In genomic region chr10:93471415-93471814, GRCm38 (mm10) we compare ENCODE assay signal across 7 mouse cellular contexts. TPM values are rescaled to one million over a fixed set of nuclear protein-coding genes. Genes with fewer than 3 reads are reported as not detected.
A peak's percentile ranks its signal among the peaks of the same experiment; 100 is the strongest.
DNase-seq lines count a peak whose midpoint lies in the region; TF ChIP-seq lines count a peak whose summit lies in the region.

No protein-coding gene starts in this region.

- H3K4me3 ChIP-seq in cerebellum, adult 2 months (replicated peaks; ENCODE audit: insufficient read depth, low read depth, low read length), result no peak overlapping the region
- H3K4me3 ChIP-seq in midbrain, embryonic 10.5 days, result no peak overlapping the region
- no peak overlapping the region for H3K4me3 ChIP-seq in small intestine, adult 2 months (ENCODE audit: low read depth, low read length)

- H3K27me3 ChIP-seq in cerebellum, adult 2 months (ENCODE audit: control insufficient read depth, insufficient read depth, low read length), result no peaks in the 10 kb centered on the region
- H3K27me3 ChIP-seq in midbrain, embryonic 10.5 days (ENCODE audit: low read depth, poor library complexity, severe bottlenecking), result no peaks in the 10 kb centered on the region
- no peaks in the 10 kb centered on the region for H3K27me3 ChIP-seq in small intestine, adult 2 months (ENCODE audit: control insufficient read depth, insufficient read depth, low read length)

- H3K27ac ChIP-seq in cerebellum, adult 2 months (ENCODE audit: insufficient read depth, low read length), result no peak overlapping the region
- no peak overlapping the region for H3K27ac ChIP-seq in midbrain, embryonic 10.5 days (replicated peaks)
- no peak overlapping the region for H3K27ac ChIP-seq in small intestine, adult 2 months (ENCODE audit: insufficient read depth, low read depth, low read length)

- 36% methylated on average over 11 of the region's 11 CpGs for WGBS in cerebellum, adult 2 months
- WGBS in midbrain, embryonic 10.5 days, result 56% methylated on average over 11 of the region's 11 CpGs
- 36% methylated on average over 11 of the region's 11 CpGs for WGBS in small intestine, adult 2 months

- no peak for TF ChIP-seq POLR2A in cerebellum, adult 2 months (IDR thresholded peaks at IDR 0.05; ENCODE audit: borderline replicate concordance, insufficient read depth, low read length)
- TF ChIP-seq POLR2A in small intestine, adult 2 months (IDR thresholded peaks at IDR 0.05; ENCODE audit: low read depth, low read length), result no peak

- peaks cover 88% of the 10 kb centered on the region for H3K36me3 ChIP-seq in midbrain, embryonic 10.5 days
- H3K36me3 ChIP-seq in small intestine, adult 2 months (ENCODE audit: control insufficient read depth, insufficient read depth, low read length), result peaks cover 74% of the 10 kb centered on the region

- DNase-seq in R1 (ENCODE audit: low read depth, low spot score), result peak; percentile 86
- peak; percentile 77 to 84 for DNase-seq in cerebellum, adult 2 months
- peak; percentile 50 to 93 for DNase-seq in frontal cortex, adult 2 months (ENCODE audit: extremely low spot score in 1 of 2, low spot score in 1 of 2)
- peak; percentile 62 for DNase-seq in hindlimb bud, embryonic 11.5 days (ENCODE audit: extremely low spot score, low read depth, low spot score)
- peak; percentile 34 to 66 for DNase-seq in left cerebral cortex, adult 8-10 months (ENCODE audit: low spot score in 2 of 2)
- DNase-seq in midbrain, embryonic 10.5 days (ENCODE audit: low spot score), result peak; percentile 75

- no peaks in the 10 kb centered on the region for H3K9me3 ChIP-seq in midbrain, embryonic 10.5 days (replicated peaks)

- peak; percentile 88 for TF ChIP-seq CTCF in cerebellum, adult 2 months (IDR thresholded peaks at IDR 0.05; ENCODE audit: borderline replicate concordance, insufficient read depth, low read depth, low read length)
- peak; percentile 96; the same call in 1 of the 2 replicates for TF ChIP-seq CTCF in small intestine, adult 2 months (IDR thresholded peaks at IDR 0.05; ENCODE audit: extremely low read depth, insufficient read length, insufficient replicate concordance, low read depth, low read length)

- no peaks in the 10 kb centered on the region for H3K4me1 ChIP-seq in cerebellum, adult 2 months (ENCODE audit: control insufficient read depth, insufficient read depth, low read length)
- H3K4me1 ChIP-seq in midbrain, embryonic 10.5 days, result no peaks in the 10 kb centered on the region
- H3K4me1 ChIP-seq in small intestine, adult 2 months (ENCODE audit: control insufficient read depth, insufficient read depth, insufficient read length, low read length), result no peaks in the 10 kb centered on the region

RNA-seq across cellular contexts. Expression of gene Hal, which starts 17.2 kb away (rescaled TPM):
- 0.05 and 0.18 TPM in 2 replicates for polyA plus RNA-seq in cerebellum, adult 2 months (2012; rRNA removed)
- polyA plus RNA-seq in frontal cortex, adult 2 months (2012; rRNA removed), result 0.02 TPM in 1 of 2 replicates, not detected in the other
- under 1 TPM in 2 of 4 experiments, not detected in 2; 0.27 to 0.34 TPM for total RNA-seq in left cerebral cortex, adult 8-10 months (2022)
- polyA plus RNA-seq in midbrain, embryonic 10.5 days (2016; fragmentation: Nextera tagmentation; extraction: Ambion mirVana), result 0.16 and 0.20 TPM in 2 replicates
- polyA plus RNA-seq in small intestine, adult 2 months (2012; rRNA removed), result 0.06 and 2.8 TPM in 2 replicates

RNA-seq across cellular contexts. Expression of gene Lta4h, which starts 18.2 kb away (rescaled TPM):
- 64.8 and 66.8 TPM in 2 replicates for polyA plus RNA-seq in cerebellum, adult 2 months (2012; rRNA removed)
- polyA plus RNA-seq in frontal cortex, adult 2 months (2012; rRNA removed), result 71.1 and 82.2 TPM in 2 replicates
- total RNA-seq in left cerebral cortex, adult 8-10 months (2022), result 10 to 100 TPM; 59.6 to 70.9 (median 63.2) TPM
- polyA plus RNA-seq in midbrain, embryonic 10.5 days (2016; fragmentation: Nextera tagmentation; extraction: Ambion mirVana), result 153 TPM in 2 replicates
- polyA plus RNA-seq in small intestine, adult 2 months (2012; rRNA removed), result 52.5 and 327 TPM in 2 replicates
